Mouse (Mus musculus) adrenal gland, postnatal 14 days (tissue): ENCODE results near the gene Rassf6. TPM values are rescaled to one million over a fixed set of nuclear protein-coding genes. Genes with fewer than 3 reads are reported as not detected.

ENCODE experiments used
- DNase-seq: peaks from one replicate; pipeline ENCODE4 v3.0.0; 2021; ENCODE audit warnings: mixed read lengths
- total RNA-seq: library from RNA; stranded (reverse); gene quantifications from 2 replicates; pipeline ENCODE4 v1.2.3, GENCODE M21; 2021

Gene Rassf6
- total RNA-seq, 1 experiment from 2014 or later = 3.1 TPM

GRCm38 (mm10) chr5:90568338-90568737 is 72.1 kb downstream of the Rassf6 start:
- no peak for DNase-seq

GRCm38 (mm10) chr5:90567788-90568187 is 72.7 kb downstream of the Rassf6 start:
- DNase-seq = no peak

- DNase-seq = no peak
Measured at GRCm38 (mm10) chr5:90565205-90565604, 75.3 kb downstream of the Rassf6 start.

GRCm38 (mm10) chr5:90564161-90564560 is 76.3 kb downstream of the Rassf6 start:
- no peak for DNase-seq

- no peak for DNase-seq
Measured at GRCm38 (mm10) chr5:90562880-90563279, 77.6 kb downstream of the Rassf6 start.

- no peak for DNase-seq
Measured at GRCm38 (mm10) chr5:90561721-90562275, 78.7 kb downstream of the Rassf6 start.

- no peak for DNase-seq
Measured at GRCm38 (mm10) chr5:90560743-90561142, 79.7 kb downstream of the Rassf6 start, which contains the start of gene 5830473C10Rik. 5830473C10Rik (plus strand) TSS chr5:90561107.

GRCm38 (mm10) chr5:90556052-90556451 is 84.4 kb downstream of the Rassf6 start:
- no peak for DNase-seq

Other genes starting within 250 kb of the Rassf6 start
- 648 and 11,382 TPM in 2 replicates for gene Alb, start 179.8 kb downstream of the Rassf6 start, total RNA-seq
- gene Afp, start 149.9 kb downstream of the Rassf6 start, total RNA-seq = 0.86 and 3.6 TPM in 2 replicates
- gene Afm, start 121.7 kb downstream of the Rassf6 start, total RNA-seq = 3.2 and 58.8 TPM in 2 replicates
- 0.45 and 5.9 TPM in 2 replicates for gene 5830473C10Rik, start 79.5 kb downstream of the Rassf6 start, total RNA-seq
- gene Cxcl5, start 118.7 kb upstream of the Rassf6 start, total RNA-seq = not detected in 2 replicates
- 5.4 and 5.9 TPM in 2 replicates for gene Ppbp, start 127.9 kb upstream of the Rassf6 start, total RNA-seq
- gene Pf4, start 131.8 kb upstream of the Rassf6 start, total RNA-seq = 20.8 and 32.7 TPM in 2 replicates
- not detected in 2 replicates for gene Cxcl3, start 145.4 kb upstream of the Rassf6 start, total RNA-seq
- gene Cxcl15, start 153.9 kb upstream of the Rassf6 start, total RNA-seq = not detected in 2 replicates